Mouse (Mus musculus): ENCODE data around the gene Nbea.

Gene Nbea

GRCm38 (mm10) chr3:55754981-55755608, 428.4 kb downstream of the Nbea start:
- in situ Hi-C loops (cut with MboI, MseI): no loop called here

DNA sequence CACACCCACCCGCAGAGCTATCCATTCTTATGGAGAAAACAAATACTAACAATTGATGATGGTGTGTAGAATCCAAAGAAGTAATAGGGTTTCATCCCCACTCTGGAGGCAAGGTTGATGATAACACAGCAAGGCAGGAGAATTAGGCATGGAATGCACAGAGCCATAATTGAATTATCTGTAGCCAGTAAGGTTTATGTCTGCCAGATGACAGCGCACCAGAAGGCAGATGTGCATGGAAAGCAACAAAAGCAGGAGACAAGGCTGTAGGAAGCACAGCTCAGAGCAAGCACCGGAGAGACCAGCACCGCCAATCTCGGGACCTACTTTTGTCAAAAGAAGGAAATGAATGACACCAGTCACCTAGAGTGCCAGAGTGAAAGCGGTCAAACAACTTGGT, 429.6 kb downstream of the Nbea start:
- in situ Hi-C loops (cut with MboI, MseI): no loop called here

- in situ Hi-C loops (cut with MboI, MseI): no loop called here
These were observed 430.9 kb downstream of the Nbea start for GRCm38 (mm10) chr3:55752558-55752957.

- in situ Hi-C loops (cut with MboI, MseI): no loop called here
These were observed 432.1 kb downstream of the Nbea start for GRCm38 (mm10) chr3:55751363-55751762.

- in situ Hi-C loops (cut with MboI, MseI): no loop called here
These were observed 432.9 kb downstream of the Nbea start for GRCm38 (mm10) chr3:55750445-55751065.

DNA sequence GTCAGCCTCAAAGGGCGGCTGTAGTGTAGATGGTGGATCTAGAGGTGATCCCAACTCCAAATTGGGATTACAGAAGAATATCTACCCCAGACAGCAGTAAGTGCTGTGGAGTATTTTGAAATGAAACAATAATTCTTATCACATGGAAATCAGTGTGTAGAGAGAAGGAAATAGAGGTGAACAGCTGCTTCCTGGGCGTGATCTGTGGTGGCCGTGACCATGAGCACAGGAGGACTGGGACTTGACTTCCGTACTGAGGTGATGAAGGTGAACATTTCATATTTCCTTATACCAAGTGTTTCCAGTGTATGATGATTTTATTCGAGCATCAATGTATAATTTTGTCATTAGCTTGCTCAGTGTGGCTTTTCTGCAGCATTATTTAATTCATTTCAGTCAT, 439.6 kb downstream of the Nbea start:
- in situ Hi-C loops (cut with MboI, MseI): no loop called here

- in situ Hi-C loops (cut with MboI, MseI): no loop called here
These were observed 440.8 kb downstream of the Nbea start for GRCm38 (mm10) chr3:55742654-55743053.

- in situ Hi-C loops (cut with MboI, MseI): no loop called here
These were observed 441.3 kb downstream of the Nbea start for GRCm38 (mm10) chr3:55742218-55742617.

- in situ Hi-C loops (cut with MboI, MseI): no loop called here
These were observed 442.1 kb downstream of the Nbea start for GRCm38 (mm10) chr3:55741428-55741827.

GRCm38 (mm10) chr3:55733665-55734064, 449.8 kb downstream of the Nbea start:
- in situ Hi-C loops (cut with MboI, MseI): no loop called here

- in situ Hi-C loops (cut with MboI, MseI): no loop called here
These were observed 453.0 kb downstream of the Nbea start for GRCm38 (mm10) chr3:55730549-55730948.

DNA sequence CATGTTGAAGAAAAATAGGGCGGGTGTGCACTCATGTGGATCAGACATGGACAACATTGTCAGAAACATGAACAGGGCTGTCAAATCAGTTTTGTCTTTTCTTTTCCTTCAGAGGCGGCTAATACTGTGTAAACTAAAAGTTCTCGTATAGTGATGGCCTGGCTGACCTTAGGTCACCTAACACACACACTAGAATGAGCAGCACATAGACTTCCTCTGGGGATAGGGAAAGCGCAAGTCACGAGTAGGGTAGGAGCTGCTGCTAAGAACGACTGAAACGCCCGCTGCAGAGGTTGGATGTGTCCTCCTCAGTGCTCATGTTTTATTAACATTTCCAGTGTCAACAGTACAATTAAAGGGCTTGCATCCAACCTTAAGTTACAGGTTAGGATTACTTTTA, 453.4 kb downstream of the Nbea start:
- in situ Hi-C loops (cut with MboI, MseI): no loop called here

DNA sequence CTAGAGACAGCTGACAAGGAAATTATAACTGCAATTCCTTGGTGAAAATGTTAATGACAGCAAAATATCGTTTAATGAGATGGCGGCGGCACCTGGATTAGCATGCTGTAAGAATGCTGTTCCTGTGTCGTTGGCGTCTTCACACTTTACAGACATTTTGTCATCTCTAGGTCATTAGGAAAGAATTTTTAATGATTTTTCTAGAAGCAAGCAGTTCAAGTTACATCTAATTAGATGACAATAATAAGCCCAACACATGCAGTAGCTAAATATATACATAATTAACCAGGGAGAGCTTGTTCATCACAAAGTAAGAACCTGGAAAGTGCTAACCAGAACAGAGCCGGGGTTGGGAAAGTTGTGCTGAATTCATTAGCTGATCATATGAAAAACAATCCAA, 469.2 kb downstream of the Nbea start:
- in situ Hi-C loops (cut with MboI, MseI): no loop called here

DNA sequence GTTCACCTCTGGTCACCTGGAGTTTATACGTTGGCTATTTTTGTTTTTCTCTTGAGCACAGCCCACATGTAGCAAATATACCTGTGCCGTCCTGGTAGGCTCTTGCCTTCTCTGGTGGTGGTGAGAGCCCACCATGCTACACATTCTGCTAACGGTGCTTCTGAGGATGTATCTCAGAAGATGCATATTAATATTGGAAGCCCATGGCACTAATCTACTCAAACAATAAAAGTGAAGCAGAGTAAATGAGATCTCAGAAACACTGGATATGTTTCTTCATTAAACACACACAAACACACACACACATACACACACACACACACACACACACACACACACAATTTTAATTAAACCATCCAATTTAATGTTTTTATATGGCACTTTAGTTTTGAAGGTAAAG, 469.6 kb downstream of the Nbea start:
- in situ Hi-C loops (cut with MboI, MseI): no loop called here

DNA sequence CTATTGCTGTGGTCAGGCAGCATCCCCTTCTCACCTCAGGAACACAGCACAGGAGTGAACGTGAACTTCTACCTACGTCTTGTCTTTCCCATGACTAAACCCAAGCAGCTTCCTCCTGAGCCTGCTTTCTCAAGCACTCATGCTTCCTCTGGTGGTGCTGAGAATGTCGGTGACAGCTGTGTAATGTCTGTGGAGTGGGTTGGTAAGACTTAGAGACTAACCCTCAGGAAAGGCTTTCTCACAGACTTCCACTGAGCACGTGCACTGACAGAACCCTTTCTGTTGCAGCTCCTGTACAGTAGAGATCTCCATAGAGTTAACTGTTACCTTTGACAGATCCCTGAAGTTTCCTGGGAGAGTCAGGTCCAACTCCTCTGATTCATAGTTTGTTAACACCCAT, 473.2 kb downstream of the Nbea start:
- in situ Hi-C loops (cut with MboI, MseI): no loop called here

- in situ Hi-C loops (cut with MboI, MseI): no loop called here
These were observed 481.9 kb downstream of the Nbea start for GRCm38 (mm10) chr3:55701632-55702031.

DNA sequence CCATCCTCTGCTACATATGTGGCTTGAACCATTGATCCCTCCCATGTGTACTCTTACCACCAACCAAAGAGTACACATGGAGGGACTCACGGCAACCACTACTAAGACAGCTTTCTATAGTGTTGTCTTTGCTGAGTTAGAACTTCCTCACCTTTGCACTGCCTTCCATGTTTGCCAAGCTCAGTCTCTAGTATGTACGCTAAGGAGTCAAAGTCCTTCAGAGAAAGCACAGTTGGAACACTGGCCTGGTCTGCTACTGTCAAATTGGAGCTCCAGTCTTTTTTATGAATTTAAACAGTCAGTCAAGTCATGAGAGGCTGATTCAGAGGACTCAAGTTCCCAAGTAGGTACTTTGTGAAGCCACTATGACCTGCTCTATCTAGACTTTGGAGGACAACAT, 486.3 kb downstream of the Nbea start:
- in situ Hi-C loops (cut with MboI, MseI): no loop called here

DNA sequence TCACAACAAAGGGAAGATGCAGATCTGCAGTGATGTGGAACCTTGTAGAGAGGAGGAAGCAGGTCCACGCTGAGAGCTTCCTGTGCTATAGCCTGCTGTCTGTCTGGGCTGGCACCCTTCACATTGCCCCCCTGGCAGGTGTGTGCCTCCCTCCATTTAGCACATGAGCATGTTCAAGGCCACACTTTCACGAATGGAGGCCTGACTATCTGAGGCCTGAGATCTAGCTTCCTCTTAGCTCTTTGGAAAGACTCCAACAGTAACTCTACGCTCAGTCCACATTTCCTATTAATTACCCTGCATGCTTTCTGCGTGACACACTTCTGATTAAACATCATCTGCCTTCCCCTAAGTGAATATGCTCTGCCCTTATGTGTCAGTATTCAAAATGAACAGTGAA, 490.4 kb downstream of the Nbea start:
- in situ Hi-C loops (cut with MboI, MseI): no loop called here

DNA sequence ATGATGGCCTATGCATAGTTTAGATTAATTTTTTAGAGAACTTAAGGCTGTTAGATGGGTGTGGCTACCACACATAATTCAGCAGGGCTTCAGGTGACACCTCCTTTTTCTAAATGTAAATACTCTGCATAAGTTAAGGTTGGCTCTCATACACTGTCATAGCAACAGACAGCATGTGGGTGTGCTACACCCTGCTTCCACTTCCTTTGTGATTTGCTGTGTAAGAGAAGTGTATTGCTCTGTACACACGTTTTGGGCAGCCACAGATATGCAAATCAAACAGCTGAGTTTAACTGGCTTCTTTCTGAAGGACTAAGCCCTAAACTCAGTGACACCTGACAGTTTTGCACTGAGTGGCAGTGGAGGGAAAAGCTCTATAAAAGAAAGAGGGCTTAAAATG, 495.4 kb downstream of the Nbea start:
- in situ Hi-C loops (cut with MboI, MseI): no loop called here

GRCm38 (mm10) chr3:55686993-55687392, 496.5 kb downstream of the Nbea start:
- in situ Hi-C loops (cut with MboI, MseI): no loop called here

GRCm38 (mm10) chr3:55685627-55686026, 497.9 kb downstream of the Nbea start:
- in situ Hi-C loops (cut with MboI, MseI): no loop called here

- in situ Hi-C loops (cut with MboI, MseI): no loop called here
These were observed 498.6 kb downstream of the Nbea start for GRCm38 (mm10) chr3:55684892-55685291.

- in situ Hi-C loops (cut with MboI, MseI): no loop called here
These were observed 505.8 kb downstream of the Nbea start for GRCm38 (mm10) chr3:55677691-55678090.

GRCm38 (mm10) chr3:55674185-55674584, 509.3 kb downstream of the Nbea start:
- in situ Hi-C loops (cut with MboI, MseI): no loop called here

Measured in T-helper 17 cell (primary cell).